Mouse (Mus musculus) testis, adult 2 months (tissue): ENCODE results near the gene Itpr1.

Experiments
- CTCF ChIP-seq: fragments of 200-500 bp; IDR thresholded peaks from 2 replicates; pipeline ENCODE4 v1.5.1; 2012; ENCODE audit warnings: low read depth, mild to moderate bottlenecking, inconsistent platforms, low read length, moderate library complexity; ENCODE audit not compliant: control insufficient read depth, insufficient read depth, insufficient replicate concordance
- POLR2A ChIP-seq: fragments of 200-500 bp; IDR thresholded peaks from 2 replicates; pipeline ENCODE4 v1.6.1; 2012; ENCODE audit warnings: low read depth, mild to moderate bottlenecking, inconsistent platforms, low read length, moderate library complexity; ENCODE audit not compliant: control insufficient read depth

GRCm38 (mm10) chr6:108458826-108459225 is 245.9 kb downstream of the Itpr1 start:
- TF ChIP-seq CTCF (no peak), POLR2A (no peak)
